Mouse (Mus musculus): ENCODE measurements around the gene Hps4.
"Not testable (repeated sequence)": the region's sequence is repeated elsewhere in the genome, so short reads cannot be mapped to it uniquely, and the experiment has no call there.

Hps4 gene

DNA sequence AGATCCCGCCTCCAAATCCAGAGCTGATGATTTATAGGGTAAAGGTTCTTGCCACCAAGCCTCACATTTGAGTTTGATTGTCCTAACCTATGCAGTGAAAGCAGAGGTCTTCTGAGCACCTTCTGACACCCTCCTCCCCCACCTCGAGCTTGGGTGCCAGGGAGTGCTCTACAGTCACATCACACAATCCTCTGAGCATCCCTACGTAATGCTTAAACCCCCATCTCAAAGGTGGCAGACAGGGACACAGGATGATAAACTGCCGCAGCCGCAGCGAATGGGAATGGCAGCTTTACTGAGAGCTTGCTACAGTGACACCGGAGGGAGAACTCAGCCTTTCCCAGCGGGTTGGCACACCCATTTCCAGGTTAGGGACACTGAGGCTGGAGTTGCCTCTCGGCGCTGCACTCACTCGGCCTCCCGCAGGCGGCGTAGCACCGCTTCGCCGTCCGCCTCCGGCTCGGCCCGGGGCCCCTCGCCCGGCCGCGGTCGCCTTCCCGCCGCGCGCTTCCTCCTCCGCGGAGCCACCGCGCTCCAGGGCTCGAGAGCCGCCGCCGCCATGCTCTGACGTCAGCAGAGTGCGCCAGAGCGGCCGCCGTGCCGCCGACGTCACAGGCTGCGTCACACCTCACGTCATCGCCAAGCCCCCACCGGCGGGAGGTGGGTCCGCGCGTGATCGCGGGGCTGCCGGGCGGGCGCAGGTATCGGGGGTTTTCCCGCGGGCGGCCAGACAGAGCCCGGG lies at the start of gene Hps4, which contains the start of gene Srrd:
TSS of gene Hps4 (plus strand) at position 621 of the 742 bp plus-strand sequence.
TSS of gene Srrd (minus strand) at position 578 of the 742 bp plus-strand sequence.
- peak; percentile 76 to 85 for DNase-seq (ENCODE audit: low spot score in 2 of 2)

DNA sequence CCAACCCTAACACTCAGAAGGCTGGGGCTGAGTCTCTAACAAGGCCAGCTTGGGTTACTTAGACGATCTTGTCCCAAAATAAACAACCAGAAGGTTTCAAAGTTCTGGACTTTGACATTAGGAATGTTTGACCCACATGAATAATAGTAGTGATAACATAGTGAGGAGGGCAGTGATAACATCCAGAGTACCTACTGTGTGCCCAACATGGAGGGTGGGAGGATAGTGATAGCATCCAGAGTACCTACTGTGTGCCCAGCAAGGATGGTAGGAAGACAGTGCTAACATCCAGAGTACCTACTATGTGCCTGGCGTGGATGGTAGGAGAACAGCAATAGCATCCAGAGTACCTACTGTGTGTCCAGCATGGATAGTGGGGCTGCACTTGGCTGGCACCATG lies 49.1 kb upstream of the Hps4 start:
- DNase-seq (ENCODE audit: low spot score in 2 of 2) = no peak

DNA sequence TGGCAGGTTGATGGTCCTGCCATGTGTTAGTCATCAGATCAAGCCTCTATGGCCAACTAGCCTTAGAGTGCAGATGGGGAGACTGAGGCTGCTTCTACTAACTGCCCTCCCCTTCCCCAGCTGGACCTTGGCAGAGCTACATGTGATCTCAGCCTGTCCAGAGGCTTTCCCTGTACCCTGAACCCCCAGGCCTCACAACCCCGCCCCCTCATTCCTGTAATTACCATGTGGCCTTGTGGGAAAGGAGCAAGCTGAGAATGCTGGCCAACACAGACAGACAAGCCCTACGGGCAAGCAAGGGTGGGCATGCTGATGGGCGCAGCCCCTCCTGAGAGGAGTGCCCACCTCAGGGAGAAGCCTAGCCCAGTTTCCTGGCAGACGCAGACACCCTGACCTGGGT lies 48.2 kb upstream of the Hps4 start:
- DNase-seq (ENCODE audit: low spot score in 2 of 2) = no peak

DNA sequence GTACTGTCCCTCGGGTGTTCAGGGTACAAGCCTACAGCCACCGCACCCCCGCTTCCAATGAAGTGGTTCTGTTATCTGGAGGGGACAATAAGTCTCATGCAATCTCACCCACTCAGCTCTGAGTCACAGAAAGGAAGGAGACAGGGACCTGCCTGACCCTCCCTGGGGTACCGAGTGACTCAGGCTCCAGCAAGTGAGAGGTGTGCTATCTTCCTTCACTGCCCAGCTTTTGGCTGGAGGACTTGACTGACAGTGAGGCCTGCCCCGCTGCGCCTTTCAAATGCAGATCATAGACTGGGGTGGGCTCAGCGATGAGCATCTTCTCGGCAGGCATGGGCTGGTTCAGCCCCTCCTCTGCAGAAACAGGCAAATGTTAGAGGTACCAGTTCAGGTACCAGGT lies 47.7 kb upstream of the Hps4 start:
- no peak for DNase-seq (ENCODE audit: low spot score in 2 of 2)

DNA sequence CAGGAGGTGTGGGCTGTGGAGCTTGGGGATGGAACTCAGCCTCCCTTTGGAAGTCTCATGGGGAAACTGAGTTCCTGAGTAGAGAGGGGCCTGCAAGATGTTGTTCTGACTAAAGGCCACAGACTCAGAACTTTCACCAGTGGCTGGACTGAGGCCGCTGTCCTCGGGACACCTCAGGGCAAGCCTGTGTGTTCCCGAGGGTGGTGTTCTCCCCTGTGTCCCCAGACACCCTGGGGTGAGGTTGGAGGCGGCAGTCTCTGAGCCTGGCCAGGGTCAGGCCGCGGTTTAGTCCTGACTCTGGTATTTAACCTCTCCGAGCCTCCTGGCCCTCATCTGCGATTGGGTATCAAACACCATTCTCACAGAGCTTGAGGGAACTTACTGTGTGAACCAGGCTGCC lies 47.3 kb upstream of the Hps4 start:
- no peak for DNase-seq (ENCODE audit: low spot score in 2 of 2)

DNA sequence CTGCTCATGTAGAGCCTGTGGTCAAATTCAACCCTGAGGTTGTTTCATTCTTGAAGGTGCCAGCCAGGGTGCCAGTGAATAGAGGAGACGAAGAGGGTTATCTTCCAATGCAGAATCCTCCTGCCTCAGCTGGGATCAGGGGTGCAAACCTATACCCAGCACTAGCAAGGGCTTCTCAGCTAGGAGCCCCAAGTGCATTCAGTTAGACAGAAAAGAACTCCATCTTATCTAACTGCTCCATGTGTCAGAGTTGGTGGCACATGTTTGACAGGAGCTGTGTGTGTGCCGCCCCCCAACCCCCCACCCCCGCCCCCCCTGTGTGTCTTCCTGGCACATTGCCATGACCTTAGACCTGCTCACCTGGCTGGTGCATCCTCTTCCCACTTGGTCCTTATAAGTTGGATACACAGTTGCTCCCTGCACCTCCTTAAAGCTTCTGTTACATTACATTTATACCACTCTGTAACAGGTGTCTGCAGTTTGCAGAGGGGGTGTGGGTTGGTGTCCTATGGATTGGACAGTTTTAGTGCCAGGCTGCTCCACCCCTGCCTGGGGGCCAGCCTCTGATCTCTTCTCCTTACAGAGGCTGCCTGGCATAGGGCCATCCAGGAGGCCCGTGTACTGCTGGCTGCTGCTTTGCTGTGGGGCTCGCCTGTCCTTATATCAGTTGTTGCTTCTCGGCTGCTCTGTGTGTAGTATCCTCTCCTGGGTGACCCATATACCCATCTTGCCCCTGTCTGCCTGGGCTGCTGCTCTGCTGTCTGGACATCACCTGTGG lies 46.3 kb upstream of the Hps4 start:
- DNase-seq (ENCODE audit: low spot score in 2 of 2) = no peak

DNA sequence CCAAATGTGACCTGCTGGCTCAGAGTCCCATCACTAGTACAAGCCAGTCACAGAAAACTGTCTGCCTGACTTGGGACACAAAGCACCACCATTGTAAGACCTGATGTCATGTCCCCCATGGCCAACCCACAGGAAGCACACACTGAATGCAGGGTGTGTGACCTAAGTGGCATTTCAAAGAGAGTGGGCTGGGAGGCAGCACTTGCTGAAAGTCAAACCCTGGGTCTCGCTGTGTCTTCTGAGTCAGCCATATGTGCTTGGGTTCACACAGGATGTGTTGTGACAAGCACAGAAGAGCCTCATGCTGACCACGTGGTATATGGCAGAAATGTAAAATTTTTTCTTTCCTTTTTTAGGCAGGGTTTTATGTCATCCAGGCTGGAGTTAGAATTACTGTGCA lies 45.6 kb upstream of the Hps4 start:
- DNase-seq (ENCODE audit: low spot score in 2 of 2) = no peak

DNA sequence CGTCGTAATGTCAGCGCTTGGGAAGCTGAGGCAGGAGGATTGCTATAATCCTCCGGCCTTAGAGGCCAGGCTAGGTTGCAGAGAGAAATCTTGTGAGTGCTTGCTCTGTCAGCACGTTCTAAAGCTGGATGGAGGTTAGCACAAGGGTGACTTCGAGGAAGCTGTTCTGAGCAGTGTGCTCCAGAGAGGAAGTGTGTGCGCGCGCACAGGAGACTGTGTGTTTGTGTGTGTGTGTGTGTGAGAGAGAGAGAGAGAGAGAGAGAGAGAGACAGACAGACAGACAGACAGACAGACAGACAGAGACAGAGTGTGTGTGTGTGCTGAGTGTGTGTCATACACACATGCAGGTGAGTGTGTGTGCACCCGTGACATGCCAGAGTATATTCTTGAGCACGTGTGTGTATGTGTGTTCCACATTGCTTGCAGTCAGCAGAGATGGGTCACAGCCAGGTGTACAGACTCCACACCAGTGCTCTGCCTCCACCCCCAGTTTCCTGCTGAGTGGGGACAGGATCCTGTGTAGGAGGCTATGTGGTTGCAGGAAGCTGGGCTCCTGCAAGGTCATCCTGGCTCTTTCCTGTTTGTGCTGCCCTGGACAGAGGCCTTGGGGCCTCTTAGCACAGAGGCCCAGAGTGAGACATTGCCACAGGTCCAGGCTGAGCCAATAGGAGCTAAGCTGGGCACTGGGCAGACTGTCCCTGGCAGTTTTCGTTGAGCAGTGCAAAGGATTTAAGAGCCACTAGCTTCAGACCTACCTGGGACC lies 44.5 kb upstream of the Hps4 start:
- DNase-seq (ENCODE audit: low spot score in 2 of 2) = no peak

DNA sequence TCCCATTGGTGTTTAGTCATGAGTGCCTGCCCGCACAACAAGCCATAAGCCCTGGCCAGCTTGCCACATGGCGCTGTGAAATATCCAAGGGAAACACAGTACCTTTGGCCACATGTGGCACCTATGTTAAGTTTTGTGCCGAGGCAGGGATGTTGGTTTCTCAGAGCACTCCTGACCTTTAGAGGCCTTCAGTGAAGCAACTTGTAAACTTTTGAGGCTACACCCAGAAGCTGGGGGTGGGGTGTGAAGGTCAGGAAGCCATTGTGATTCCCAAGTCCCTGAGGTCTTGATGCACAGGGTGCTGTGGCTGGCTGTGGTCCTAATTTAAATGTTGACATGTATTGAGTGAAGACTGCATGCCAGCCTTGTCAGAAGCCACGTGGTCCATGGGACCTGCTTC lies 43.5 kb upstream of the Hps4 start:
- no peak for DNase-seq (ENCODE audit: low spot score in 2 of 2)

DNA sequence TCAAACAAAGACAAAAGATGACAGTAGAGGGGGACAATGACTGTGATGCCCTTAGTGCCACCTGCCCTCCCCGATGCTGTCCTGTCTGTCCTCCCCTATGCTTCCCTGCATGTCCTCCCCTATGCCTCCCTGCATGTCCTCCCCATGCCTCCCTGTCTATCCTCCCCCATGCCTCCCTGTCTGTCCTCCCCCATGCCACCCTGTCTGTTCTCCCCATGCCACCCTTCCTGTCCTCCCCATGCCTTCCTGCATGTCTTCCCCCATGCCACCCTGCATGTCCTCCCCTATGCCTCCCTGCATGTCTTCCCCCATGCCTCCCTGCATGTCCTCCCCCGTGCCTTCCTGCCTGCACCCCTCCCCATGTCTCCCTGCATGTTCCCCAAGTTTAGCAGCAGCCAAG lies 42.8 kb upstream of the Hps4 start:
- DNase-seq (ENCODE audit: low spot score in 2 of 2) = no peak

DNA sequence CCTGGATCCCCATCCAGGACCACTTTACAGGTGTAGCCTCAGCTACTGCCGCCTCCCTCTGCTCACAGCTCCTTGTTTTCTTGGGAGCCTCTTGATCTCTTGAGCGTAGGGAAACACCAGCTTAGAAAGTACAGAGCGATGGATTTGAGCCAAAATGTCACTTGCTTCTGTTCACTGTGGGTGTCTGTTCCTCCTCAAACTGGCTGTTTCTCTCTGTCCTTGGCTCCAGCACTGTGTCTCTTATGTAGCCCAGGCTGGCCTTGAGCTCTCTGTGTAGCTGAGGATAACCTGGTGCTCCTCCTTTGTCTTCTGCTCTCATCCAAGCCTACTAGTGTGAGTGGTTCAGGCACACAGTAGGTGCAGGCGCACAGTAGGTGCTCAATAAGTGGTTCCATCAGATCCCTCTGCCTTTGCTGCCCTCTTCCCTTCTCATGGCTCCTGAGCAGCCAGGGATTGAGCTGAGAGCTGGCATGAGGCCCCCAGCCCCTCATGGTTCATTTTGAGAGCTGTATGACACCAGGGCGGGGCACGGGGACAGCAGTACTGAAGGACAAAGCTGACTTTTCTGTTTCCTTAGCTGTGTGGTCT lies 42.1 kb upstream of the Hps4 start:
- no peak for DNase-seq (ENCODE audit: low spot score in 2 of 2)

DNA sequence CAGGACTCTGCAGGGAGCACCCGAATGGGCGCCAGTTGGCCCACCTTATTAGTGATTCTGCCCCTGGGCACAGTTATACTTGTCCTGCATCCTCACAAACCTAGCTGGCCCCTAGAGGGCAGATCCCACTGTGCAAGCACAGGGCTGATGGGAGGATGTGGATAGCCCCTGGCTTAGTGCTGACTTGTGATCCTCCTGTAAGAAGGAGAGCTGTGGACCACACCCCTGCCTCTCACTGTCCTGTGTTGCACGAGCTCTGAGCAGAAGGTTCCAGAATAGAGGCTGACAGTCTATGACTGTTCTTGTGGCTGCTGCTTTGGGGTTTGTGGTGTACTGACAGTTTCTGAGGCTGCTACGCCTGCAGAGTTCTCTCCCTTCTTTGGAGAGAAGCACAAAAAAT lies 41.2 kb upstream of the Hps4 start:
- no peak for DNase-seq (ENCODE audit: low spot score in 2 of 2)

DNA sequence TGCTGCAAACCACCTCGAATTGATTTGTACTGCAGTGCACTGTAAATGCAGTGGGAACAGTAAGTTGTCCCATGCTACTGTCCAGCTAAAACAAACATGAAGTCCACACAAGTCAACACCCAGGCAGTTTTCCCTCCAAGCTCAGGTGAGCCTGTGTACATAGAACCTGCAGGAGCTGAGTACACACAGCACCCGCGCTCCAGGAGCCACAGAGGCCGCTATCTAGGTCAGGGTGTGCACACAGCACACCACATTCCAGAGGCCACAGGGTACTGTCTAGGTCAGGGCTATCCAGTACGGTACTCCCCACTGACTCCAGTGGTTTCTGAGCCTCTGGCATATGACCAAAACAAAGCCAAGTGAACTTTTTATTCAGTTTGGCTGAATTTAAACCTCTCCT lies 40.6 kb upstream of the Hps4 start:
- DNase-seq (ENCODE audit: low spot score in 2 of 2) = no peak

DNA sequence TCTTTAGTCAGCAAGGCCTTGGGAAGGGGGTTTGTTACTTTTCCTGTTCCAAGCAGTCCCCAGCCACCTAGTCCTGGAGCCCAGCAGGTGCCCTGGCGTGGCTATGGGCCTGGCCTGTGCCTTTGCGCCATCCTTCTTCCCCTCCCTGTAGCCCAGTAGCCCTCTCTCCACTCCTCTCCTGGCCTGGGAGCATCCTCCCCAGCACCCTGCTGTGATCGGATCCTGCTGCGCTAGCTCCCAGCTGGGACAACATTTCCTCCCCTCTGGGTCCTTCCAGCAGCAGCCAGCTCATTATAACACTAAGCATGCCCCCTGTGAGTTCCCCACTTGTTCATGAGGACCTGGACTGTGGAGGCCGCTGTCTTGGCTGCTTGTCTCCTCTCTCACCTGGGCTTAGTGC lies 37.0 kb upstream of the Hps4 start:
- DNase-seq (ENCODE audit: low spot score in 2 of 2) = no peak

DNA sequence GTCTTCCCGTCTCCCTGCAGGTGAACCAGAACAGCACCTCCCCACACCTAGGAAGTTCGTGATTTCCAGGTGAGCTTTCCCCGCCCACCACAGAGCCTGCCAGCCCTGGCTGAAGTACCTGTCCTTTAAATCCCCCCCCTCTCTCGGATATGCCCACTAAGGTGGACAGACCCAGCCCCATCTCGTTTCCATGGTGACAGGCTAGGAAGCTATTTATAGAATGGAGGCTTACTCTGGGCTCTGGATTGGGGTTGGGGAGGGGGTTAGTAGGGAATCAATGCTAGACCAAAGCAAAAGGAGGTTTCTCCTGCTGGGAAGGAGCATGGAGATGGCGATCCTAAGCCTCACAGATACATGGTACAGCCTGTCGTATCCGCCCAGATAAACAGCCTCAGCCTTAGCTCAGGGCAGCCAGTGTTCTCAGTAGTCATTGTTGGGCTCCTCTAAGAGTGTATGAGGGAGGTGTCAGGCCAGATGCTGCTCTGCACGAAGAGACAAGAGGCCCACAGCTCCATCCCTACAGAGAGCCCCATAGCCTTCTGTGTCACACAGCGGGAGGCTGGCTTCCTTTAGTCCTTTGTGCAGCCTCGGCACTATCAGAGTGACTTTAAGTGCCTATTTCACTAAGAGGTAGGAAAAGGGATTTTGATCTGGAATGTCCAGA lies 29.5 kb upstream of the Hps4 start:
- no peak for DNase-seq (ENCODE audit: low spot score in 2 of 2)

DNA sequence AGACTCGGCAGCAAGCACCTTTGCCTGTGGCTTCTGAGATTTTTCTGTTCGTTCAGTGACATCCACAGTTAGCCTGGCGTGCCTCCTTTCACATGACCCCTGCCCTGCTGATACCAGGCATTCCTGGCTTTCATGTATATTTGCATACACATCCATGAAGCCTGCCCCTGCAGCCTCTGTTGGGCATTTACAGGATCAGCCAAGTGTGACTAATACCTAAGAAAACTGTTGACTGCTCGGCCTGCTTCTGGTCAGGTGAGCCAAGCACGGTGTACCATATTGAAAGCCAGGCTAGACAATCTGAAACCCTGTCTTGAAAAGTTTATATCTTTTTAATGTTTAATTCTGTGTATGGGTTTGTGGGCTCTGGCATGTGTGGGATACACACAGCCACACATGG lies 26.4 kb upstream of the Hps4 start:
- no peak for DNase-seq (ENCODE audit: low spot score in 2 of 2)

DNA sequence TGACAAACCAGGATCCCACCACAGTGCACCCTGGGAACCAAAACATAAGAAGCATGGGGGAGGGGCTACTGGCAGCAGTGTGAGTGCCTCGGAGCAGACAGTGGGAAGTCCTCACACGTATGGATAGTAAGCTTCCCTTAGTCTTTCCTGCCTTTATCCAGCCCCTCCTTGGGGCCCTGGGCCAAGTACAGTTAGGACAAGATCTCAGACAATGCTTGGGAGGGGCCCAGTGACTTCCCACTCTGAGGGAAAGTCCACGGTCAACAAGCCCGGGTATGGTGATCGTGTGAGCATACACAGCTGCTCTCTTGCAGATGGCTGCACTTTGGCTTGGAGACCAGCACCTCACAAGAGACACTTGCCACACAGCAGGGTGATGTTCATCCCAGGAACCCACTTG lies 25.6 kb upstream of the Hps4 start:
- no peak for DNase-seq (ENCODE audit: low spot score in 2 of 2)

DNA sequence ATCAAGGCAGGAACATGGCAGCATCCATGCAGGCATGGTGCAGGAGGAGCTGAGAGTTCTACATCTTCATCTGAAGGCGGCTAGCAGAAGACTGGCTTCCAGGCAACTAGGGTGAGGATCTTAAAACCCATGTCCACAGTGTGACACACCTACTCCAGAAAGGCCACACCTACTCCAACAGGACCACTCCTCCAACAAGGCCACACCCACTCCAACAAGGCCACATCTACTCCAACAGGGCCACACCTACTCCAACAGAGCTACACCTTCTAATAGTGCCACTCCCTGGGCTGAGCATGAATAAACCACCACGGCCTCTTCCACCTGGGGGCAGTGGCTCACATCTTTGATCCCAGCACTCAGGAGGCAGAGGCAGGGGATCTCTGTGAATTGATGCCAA lies 23.5 kb upstream of the Hps4 start:
- not testable (repeated sequence) for DNase-seq (ENCODE audit: low spot score in 2 of 2)

DNA sequence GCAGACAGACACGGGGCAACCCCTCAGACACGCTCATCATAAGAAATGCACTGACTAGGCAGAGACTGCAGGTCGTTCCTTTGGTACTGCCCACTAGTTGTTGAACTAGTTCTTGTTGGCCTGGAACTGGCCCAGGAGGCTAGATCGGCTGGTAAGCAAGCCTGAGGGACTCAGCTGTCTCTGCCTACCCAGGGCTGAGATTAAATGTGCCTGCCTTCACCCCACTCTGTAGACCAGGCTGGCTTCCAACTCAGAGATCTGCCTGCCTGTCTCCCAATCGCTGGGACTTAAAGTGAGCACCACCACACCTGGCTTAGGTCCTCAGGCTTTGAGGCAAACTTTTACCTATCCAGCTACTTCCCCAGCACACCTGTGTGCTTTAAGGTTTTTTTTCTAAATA lies 22.5 kb upstream of the Hps4 start:
- DNase-seq (ENCODE audit: low spot score in 2 of 2) = no peak

DNA sequence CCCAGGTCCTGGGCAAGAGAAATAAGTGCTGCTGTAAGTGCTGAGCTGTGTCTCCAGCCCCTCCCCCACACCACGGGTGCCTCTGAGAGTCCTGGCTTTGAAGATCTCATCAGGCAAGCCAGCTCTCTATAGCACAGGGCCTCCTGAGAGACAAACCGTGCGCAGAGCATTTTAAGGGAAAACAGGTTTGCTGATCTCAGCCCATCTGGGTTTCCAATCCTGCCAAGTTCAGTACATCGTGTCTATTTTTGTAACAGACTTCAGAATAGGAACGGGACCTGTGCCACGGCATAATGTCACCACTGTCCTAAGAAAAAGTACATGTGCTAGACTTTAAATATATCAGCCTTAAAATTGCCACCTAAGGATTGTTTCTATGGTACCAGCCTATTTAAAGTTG lies 21.9 kb upstream of the Hps4 start:
- peak; percentile 66 to 82 for DNase-seq (ENCODE audit: low spot score in 2 of 2)

DNA sequence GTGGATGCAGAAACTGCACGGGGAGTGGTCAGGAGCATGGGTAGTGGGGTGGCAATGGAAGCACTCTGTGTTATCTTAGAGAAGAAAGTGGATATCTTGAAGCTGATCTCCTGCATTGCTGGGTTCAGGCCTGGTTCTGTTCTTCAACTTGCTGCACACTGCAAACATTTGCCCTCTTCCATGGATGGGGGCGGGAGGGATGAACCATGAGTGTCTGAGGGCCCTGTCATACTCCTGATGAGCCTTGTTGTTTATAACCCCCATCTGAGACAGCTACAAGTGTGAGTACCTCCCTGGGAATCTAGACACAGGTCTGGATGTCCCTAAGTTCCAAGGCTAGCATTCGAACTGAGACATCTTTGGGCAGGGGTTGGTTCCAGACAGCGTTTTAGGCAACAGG lies 21.5 kb upstream of the Hps4 start:
- DNase-seq (ENCODE audit: low spot score in 2 of 2) = no peak

DNA sequence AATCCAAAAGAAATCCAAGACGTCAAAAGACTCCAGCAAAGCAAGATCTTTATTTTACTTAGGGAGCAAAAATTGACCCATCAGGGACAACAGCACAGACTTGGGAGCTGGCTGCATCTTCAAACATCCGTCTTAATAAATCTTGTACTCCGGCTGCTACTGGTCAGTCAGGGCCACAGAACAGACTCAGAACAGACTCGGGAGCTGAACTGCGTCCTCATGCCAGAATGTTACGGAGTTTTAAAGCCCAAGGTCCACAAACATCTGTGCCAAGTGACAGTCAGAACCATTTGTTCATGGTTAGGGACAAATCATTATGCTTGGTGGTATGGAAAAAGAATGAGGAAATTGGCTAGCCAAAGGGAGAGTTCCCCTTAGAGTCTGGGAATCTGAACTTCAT lies 19.6 kb upstream of the Hps4 start:
- DNase-seq (ENCODE audit: low spot score in 2 of 2) = no peak

All from frontal cortex, postnatal 14 days (tissue).